Mouse (Mus musculus): ENCODE data around the gene Dis3l2. TPM values are rescaled to one million over a fixed set of nuclear protein-coding genes. Genes with fewer than 3 reads are reported as not detected.

The Dis3l2 gene
- polyA plus RNA-seq, 1 experiment from 2014 or later, result 35.0 TPM

GRCm38 (mm10) chr1:86873745-86874144 lies 170.1 kb downstream of the Dis3l2 start:
- 85% methylated on average over 2 of the region's 2 CpGs for WGBS
- Histone ChIP-seq H3K27me3 (ENCODE audit: poor library complexity, severe bottlenecking) (no peaks in the 10 kb centered on the region), H3K36me3 (replicated peaks) (peaks cover 5% of the 10 kb centered on the region; the same call in 1 of the 2 replicates), H3K27ac (no peak overlapping the region), H3K4me1 (no peaks in the 10 kb centered on the region), H3K9me3 (no peaks in the 10 kb centered on the region), H3K4me3 (no peak overlapping the region)
- no peak for DNase-seq (ENCODE audit: extremely low spot score, low spot score)

- Histone ChIP-seq H3K4me1 (no peaks in the 10 kb centered on the region), H3K36me3 (replicated peaks) (no peaks in the 10 kb centered on the region; the same call in 1 of the 2 replicates), H3K4me3 (no peak overlapping the region), H3K9me3 (no peaks in the 10 kb centered on the region), H3K27me3 (ENCODE audit: poor library complexity, severe bottlenecking) (no peaks in the 10 kb centered on the region), H3K27ac (no peak overlapping the region)
- DNase-seq (ENCODE audit: extremely low spot score, low spot score), result no peak
Measured at GRCm38 (mm10) chr1:86878743-86879142, 175.1 kb downstream of the Dis3l2 start.

DNA sequence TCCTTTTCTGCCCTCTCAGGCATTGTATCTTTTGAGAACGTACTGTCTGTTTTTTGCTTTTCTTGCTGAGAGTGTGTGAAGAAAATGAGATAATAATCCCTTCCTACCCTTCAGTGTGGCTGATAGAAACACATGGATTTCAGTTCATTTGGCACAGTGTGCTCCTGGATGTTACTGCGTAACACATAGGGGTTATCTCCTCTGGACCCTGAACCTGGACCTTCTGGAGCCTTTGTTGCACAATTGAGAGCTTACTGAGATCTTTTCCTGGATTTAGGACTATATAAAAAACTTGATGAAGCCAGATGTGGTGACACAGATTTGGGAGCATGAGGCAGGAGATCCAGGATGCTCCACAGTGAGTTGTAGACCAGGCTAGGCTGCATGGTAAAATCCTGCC lies 175.9 kb downstream of the Dis3l2 start:
- Histone ChIP-seq H3K4me1 (no peaks in the 10 kb centered on the region), H3K27ac (no peak overlapping the region), H3K4me3 (no peak overlapping the region), H3K36me3 (replicated peaks) (no peaks in the 10 kb centered on the region; the same call in 1 of the 2 replicates), H3K27me3 (ENCODE audit: poor library complexity, severe bottlenecking) (no peaks in the 10 kb centered on the region), H3K9me3 (no peaks in the 10 kb centered on the region)
- WGBS, result 93% methylated on average over 2 of the region's 2 CpGs
- DNase-seq (ENCODE audit: extremely low spot score, low spot score), result no peak

DNA sequence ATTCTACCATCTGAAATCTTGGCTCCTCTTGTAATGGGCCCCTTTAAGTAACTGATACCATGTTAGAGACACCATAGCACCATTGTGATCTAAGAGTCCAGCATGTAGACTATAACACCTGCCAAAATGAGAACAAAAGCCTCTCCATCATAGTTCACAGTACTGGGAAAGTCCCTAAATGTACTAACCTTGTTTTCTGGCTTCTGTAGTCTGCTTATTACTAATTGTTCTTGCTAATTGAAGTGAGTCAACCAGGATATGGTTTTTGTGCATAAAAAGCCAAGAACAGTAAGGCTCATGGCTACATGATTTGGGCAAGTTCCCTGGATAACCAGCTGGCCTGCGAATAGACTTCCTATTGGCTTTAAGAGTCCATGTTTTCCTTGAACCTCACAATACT lies 183.5 kb downstream of the Dis3l2 start:
- DNase-seq (ENCODE audit: extremely low spot score, low spot score), result no peak
- Histone ChIP-seq H3K27me3 (ENCODE audit: poor library complexity, severe bottlenecking) (no peaks in the 10 kb centered on the region), H3K27ac (no peak overlapping the region), H3K36me3 (replicated peaks) (no peaks in the 10 kb centered on the region), H3K9me3 (no peaks in the 10 kb centered on the region), H3K4me3 (no peak overlapping the region), H3K4me1 (no peaks in the 10 kb centered on the region)
- 100% methylated on average over 1 of the region's 1 CpGs for WGBS

- WGBS, result 80% methylated on average over 2 of the region's 2 CpGs
- H3K36me3 ChIP-seq (replicated peaks), result no peaks in the 10 kb centered on the region
- peaks cover 7% of the 10 kb centered on the region for H3K4me1 ChIP-seq
- no peak overlapping the region for H3K27ac ChIP-seq
- H3K4me3 ChIP-seq, result no peak overlapping the region
- H3K9me3 ChIP-seq, result no peaks in the 10 kb centered on the region
- H3K27me3 ChIP-seq (ENCODE audit: poor library complexity, severe bottlenecking), result no peaks in the 10 kb centered on the region
- no peak for DNase-seq (ENCODE audit: extremely low spot score, low spot score)
Measured at GRCm38 (mm10) chr1:86912481-86912880, 208.9 kb downstream of the Dis3l2 start.

DNA sequence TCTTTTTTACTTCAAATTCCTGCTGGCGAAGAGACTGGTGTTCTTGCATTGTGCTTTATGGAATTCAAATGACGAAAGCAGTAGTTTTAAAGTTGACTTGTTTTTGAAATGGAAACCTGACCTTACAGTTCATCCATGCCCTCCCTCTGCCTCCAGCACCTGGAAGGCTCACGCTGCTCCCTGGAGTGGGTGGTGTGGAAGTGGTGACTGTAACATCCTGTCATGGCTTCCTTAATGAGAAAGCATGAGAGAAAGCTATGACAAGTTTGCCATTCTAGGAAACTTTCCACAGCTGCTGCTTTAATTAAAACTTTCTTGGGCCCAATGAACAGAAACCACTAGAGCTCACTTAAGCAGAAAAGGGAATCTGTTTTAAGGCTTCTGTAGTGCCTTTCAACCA lies 210.3 kb downstream of the Dis3l2 start:
- Histone ChIP-seq H3K9me3 (no peaks in the 10 kb centered on the region), H3K27me3 (ENCODE audit: poor library complexity, severe bottlenecking) (no peaks in the 10 kb centered on the region), H3K4me1 (peaks cover 12% of the 10 kb centered on the region), H3K27ac (no peak overlapping the region), H3K36me3 (replicated peaks) (no peaks in the 10 kb centered on the region), H3K4me3 (no peak overlapping the region)
- 85% methylated on average over 3 of the region's 3 CpGs for WGBS
- no peak for DNase-seq (ENCODE audit: extremely low spot score, low spot score)

- Histone ChIP-seq H3K27ac (no peak overlapping the region), H3K4me3 (no peak overlapping the region), H3K27me3 (ENCODE audit: poor library complexity, severe bottlenecking) (no peaks in the 10 kb centered on the region), H3K4me1 (peaks cover 12% of the 10 kb centered on the region), H3K36me3 (replicated peaks) (no peaks in the 10 kb centered on the region), H3K9me3 (no peaks in the 10 kb centered on the region)
- DNase-seq (ENCODE audit: extremely low spot score, low spot score), result no peak
- WGBS, result 95% methylated on average over 2 of the region's 2 CpGs
Measured at GRCm38 (mm10) chr1:86914697-86915096, 211.1 kb downstream of the Dis3l2 start.

DNA sequence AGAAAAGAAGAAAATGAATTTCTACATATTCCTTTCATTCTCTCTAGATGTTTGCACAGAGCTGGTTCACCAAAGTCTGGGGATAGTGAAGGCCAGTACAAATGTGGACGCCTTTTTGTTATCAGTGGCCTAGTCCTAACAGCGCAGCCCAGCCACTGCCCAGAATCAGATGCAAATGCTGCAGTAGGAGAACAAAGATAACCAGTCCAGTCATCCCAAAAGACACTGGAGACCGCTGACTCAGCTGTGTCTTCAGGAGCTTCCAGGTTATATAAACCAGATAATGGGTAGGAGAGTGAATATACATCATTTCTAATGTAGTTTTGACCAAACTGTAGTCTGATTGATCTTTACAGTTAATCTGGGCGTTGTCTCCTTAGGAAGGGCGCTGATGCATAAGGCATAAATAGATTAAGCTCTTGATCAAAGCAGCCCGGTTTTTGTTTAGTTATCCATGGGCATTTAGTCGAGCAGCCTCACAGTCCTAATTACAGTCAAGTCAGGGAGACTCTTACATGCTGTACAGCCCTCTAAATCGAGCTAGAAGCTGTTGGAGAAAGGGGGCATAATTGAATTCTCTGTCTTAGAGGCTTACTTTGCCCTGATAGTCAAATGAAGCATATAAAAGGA lies 212.9 kb downstream of the Dis3l2 start:
- Histone ChIP-seq H3K9me3 (no peaks in the 10 kb centered on the region), H3K27ac (0 out of 2 replicates have a peak overlapping the region, but pooled peaks have one; percentile 40), H3K27me3 (ENCODE audit: poor library complexity, severe bottlenecking) (no peaks in the 10 kb centered on the region), H3K4me3 (no peak overlapping the region), H3K36me3 (replicated peaks) (no peaks in the 10 kb centered on the region), H3K4me1 (peaks cover 12% of the 10 kb centered on the region)
- WGBS, result 78% methylated on average over 8 of the region's 8 CpGs
- no peak for DNase-seq (ENCODE audit: extremely low spot score, low spot score)

- Histone ChIP-seq H3K27ac (no peak overlapping the region), H3K9me3 (no peaks in the 10 kb centered on the region), H3K36me3 (replicated peaks) (peaks cover 2% of the 10 kb centered on the region; the same call in 1 of the 2 replicates), H3K4me1 (no peaks in the 10 kb centered on the region), H3K27me3 (ENCODE audit: poor library complexity, severe bottlenecking) (no peaks in the 10 kb centered on the region), H3K4me3 (no peak overlapping the region)
- 79% methylated on average over 5 of the region's 5 CpGs for WGBS
- DNase-seq (ENCODE audit: extremely low spot score, low spot score), result no peak
Measured at GRCm38 (mm10) chr1:86925776-86926175, 222.2 kb downstream of the Dis3l2 start.

DNA sequence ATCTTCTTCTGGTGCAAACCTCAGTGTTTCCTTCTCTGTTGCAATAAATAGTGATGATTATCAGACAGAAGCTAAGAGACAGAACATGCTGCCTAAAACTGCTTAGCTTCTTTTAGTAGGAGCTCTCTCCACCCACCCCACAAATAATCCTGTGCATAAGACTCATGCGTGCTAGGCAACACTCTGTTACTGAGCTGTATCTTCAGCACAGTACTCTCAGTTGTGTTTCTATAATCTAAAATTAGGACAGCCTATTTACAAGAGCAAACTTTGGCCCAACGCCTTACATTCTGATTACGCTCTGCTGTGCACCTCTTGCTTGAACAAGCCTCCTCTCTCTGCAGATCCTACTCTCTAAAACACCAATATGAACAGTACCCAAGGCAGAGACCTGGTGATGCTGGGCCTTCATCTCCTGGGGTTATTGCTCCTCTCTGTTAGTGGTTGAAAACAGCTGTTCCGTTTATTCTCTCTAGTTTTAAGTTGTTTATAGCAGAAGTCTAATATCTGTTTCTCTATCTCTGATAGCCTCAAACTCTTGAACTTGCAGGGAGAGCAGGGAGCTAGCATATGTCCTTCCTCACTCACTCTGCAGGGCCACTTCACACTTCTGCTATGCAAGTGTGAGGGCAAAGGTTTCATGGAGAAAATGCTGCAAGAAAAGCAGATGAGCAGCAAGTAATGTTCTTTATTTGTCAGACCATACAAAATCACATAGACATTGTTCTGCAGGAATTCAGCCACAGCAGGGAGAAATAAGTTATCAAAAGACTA lies 228.2 kb downstream of the Dis3l2 start:
- Histone ChIP-seq H3K36me3 (replicated peaks) (peaks cover 5% of the 10 kb centered on the region; the same call in 1 of the 2 replicates), H3K9me3 (no peaks in the 10 kb centered on the region), H3K27me3 (ENCODE audit: poor library complexity, severe bottlenecking) (no peaks in the 10 kb centered on the region), H3K27ac (no peak overlapping the region), H3K4me1 (no peaks in the 10 kb centered on the region), H3K4me3 (no peak overlapping the region)
- WGBS, result 95% methylated on average over 4 of the region's 4 CpGs
- DNase-seq (ENCODE audit: extremely low spot score, low spot score), result no peak

GRCm38 (mm10) chr1:86932810-86933209 lies 229.2 kb downstream of the Dis3l2 start:
- no peak overlapping the region for H3K27ac ChIP-seq
- no peaks in the 10 kb centered on the region for H3K4me1 ChIP-seq
- no peak for DNase-seq (ENCODE audit: extremely low spot score, low spot score)
- peaks cover 5% of the 10 kb centered on the region; the same call in 1 of the 2 replicates for H3K36me3 ChIP-seq (replicated peaks)
- H3K27me3 ChIP-seq (ENCODE audit: poor library complexity, severe bottlenecking), result no peaks in the 10 kb centered on the region
- H3K9me3 ChIP-seq, result no peaks in the 10 kb centered on the region
- no peak overlapping the region for H3K4me3 ChIP-seq
- 92% methylated on average over 4 of the region's 4 CpGs for WGBS

- Histone ChIP-seq H3K9me3 (no peaks in the 10 kb centered on the region), H3K27me3 (ENCODE audit: poor library complexity, severe bottlenecking) (no peaks in the 10 kb centered on the region), H3K27ac (no peak overlapping the region), H3K4me3 (no peak overlapping the region), H3K4me1 (no peaks in the 10 kb centered on the region), H3K36me3 (replicated peaks) (peaks cover 5% of the 10 kb centered on the region; the same call in 1 of the 2 replicates)
- no peak for DNase-seq (ENCODE audit: extremely low spot score, low spot score)
- WGBS, result 98% methylated on average over 1 of the region's 1 CpGs
Measured at GRCm38 (mm10) chr1:86933656-86934055, 230.0 kb downstream of the Dis3l2 start.

DNA sequence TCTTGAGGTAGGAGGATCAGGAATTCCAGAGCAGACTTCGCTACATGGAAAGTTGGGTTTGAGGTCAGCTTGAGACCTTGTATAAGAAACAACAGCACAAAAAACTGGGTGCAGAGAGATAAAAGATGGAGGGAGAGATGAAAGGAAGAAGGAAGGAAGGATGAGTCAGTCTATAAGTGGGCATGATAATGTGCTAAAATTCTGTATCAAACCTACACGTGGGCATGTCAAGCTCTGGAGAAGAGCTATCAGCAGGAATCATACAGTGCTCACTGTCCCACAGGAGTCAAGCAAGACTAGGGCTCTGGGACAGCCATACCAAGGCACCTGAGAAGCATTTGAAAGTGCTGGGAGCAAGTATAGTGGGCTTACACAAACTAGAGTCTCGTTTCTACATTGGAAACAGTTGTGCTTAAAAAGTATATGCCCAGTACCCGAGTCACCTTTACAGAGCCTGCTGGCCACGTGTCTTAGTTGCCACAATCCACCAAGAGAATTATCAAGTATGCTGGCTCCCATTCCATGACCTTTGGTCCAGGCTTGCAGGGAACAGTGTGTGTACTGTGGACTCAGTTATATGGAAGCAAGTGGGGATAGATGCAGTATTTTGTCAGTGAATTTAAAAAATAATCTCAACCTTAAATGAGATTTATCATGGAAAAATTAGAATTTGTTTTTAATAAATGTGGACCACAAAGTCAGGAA lies 248.0 kb downstream of the Dis3l2 start:
- DNase-seq (ENCODE audit: extremely low spot score, low spot score), result no peak
- Histone ChIP-seq H3K36me3 (replicated peaks) (no peaks in the 10 kb centered on the region), H3K9me3 (no peaks in the 10 kb centered on the region), H3K4me3 (no peak overlapping the region), H3K27me3 (ENCODE audit: poor library complexity, severe bottlenecking) (no peaks in the 10 kb centered on the region), H3K27ac (no peak overlapping the region), H3K4me1 (0 out of 2 replicates have a peak, but pooled peaks cover 5% of the 10 kb centered on the region)
- WGBS, result 80% methylated on average over 5 of the region's 5 CpGs

Measured in forebrain, embryonic 10.5 days (tissue).